Mouse (Mus musculus): Measurements from ENCODE around the gene Plekha7.

Gene Plekha7

GRCm38 (mm10) chr7:116288996-116289395, 19.2 kb downstream of the Plekha7 start:
- no peak for DNase-seq (ENCODE audit: low read depth, low spot score)

GRCm38 (mm10) chr7:116287959-116288358, 20.2 kb downstream of the Plekha7 start:
- DNase-seq (ENCODE audit: low read depth, low spot score): no peak

DNA sequence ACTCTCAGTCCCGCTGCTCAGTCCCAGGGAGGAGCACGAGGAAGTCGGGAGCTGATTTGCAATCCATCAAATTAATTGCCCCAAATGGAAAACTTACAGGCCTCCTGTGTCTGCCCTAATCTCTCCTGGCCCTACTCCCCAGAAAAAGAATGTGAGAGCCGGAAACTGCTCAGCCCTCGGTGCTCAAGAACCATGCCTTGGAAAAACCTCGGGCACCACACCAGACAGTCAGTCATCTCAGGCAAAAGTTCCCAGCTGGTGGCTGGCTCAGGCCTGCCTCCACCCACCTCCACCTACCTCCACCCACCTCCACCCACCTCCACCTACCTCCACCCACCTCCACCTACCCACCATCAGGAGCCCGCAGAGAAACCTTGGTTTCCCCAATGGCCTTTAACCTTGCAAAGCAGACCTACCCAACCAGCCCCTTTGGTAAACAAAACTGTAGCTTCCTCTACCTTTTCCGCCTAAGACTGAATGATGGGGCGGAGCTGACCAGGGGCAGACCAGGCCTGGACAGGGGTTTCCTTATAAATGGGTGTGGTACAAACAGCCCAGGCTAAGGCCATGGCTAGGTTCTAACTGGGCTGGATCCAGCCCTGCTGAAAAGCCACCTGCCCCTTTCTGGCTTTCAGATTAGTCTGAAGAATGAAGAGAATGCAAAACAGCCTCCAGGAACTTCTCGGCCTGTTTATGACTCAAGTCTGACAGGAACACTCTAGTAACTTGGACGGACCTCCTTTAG, 21.4 kb downstream of the Plekha7 start:
- DNase-seq (ENCODE audit: low read depth, low spot score): no peak

DNA sequence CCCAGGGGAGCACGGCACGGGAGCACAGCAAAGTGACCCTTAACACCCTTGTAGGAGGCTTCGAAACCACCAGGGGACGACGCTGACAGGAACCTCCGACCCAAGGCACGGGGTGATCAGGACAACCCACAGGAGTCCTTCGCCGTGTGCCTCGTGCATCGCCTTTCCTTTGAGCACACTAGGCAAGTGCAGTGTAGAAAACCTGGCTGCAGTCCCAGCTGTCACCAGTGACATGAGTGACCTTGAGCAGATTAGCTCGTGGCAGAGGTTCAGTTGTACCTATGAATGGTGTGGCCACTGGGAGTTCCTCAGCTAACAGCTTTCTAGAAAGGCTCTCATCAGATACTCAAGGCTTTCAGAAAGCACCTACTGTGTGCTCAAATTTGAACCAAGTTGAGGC, 22.0 kb downstream of the Plekha7 start:
- DNase-seq (ENCODE audit: low read depth, low spot score): no peak

- DNase-seq (ENCODE audit: low read depth, low spot score): no peak
Observed at GRCm38 (mm10) chr7:116285216-116285615, 23.0 kb downstream of the Plekha7 start.

DNA sequence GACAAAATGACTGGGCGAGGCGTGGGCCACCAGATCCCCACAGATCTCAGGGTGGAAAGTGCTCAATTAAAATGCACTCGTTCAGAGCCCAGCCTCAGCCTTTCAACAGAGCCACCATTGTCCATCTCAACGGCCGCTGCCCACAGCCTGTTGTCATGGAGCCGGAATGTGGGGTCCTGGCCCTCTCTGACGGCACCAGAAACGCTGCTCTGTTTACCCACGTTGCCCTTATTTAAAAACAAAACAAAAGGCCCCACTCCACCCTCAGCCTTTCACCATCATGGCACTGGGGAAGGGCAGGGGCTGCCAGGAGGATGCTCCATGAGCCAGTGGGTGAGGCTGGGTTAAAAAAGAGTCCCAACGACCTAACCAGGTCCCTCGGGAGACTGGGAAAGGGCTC, 25.4 kb downstream of the Plekha7 start:
- no peak for DNase-seq (ENCODE audit: low read depth, low spot score)

GRCm38 (mm10) chr7:116280126-116280525, 28.1 kb downstream of the Plekha7 start:
- DNase-seq (ENCODE audit: low read depth, low spot score): no peak

GRCm38 (mm10) chr7:116278280-116278679, 29.9 kb downstream of the Plekha7 start:
- no peak for DNase-seq (ENCODE audit: low read depth, low spot score)

GRCm38 (mm10) chr7:116276315-116276714, 31.9 kb downstream of the Plekha7 start:
- no peak for DNase-seq (ENCODE audit: low read depth, low spot score)

DNA sequence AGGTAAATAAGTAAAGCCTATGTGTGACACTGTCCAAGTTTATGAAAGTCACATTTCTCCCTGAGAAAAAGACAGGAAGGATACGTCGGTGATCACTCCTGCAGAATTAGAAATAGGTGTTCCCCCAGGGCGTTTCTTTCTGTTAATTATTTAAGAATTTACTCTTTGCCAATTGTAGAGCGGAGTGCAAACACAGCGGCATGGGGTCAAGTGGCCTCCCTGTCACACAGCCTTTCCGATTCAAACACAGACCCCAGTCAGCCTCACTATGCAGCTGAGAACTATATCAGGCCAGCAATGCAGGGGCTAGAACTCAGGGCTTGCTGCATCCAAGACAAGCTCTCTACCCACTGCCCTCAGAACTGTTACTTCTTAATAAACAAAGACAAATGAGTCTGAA, 35.1 kb downstream of the Plekha7 start:
- DNase-seq (ENCODE audit: low read depth, low spot score): no peak

- DNase-seq (ENCODE audit: low read depth, low spot score): no peak
Observed at GRCm38 (mm10) chr7:116269501-116269995, 38.6 kb downstream of the Plekha7 start.

GRCm38 (mm10) chr7:116268113-116268926, 39.9 kb downstream of the Plekha7 start:
- no peak for DNase-seq (ENCODE audit: low read depth, low spot score)

- no peak for DNase-seq (ENCODE audit: low read depth, low spot score)
Observed at GRCm38 (mm10) chr7:116263281-116263680, 44.9 kb downstream of the Plekha7 start.

DNA sequence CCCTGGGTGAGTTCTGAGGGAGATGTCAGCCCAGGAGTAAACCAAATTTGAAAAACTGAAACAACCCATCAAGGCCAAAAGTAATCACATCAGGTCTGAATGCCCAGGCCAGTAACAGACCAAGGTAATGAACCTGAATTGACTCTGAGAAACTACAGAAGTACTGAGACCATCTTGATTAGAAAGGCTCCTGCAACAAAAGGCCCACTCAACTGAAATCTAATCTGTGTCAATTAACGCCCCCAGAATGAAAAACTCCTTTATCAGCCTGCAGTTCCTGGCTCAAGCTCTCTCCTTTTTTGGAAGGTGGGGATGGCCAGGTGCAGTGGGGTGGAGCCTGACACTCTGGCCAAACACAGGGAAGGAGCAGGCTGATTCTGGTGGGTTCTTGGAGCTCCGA, 45.7 kb downstream of the Plekha7 start:
- no peak for DNase-seq (ENCODE audit: low read depth, low spot score)

- peak; percentile 18 for DNase-seq (ENCODE audit: low read depth, low spot score)
Observed at GRCm38 (mm10) chr7:116262101-116262500, 46.1 kb downstream of the Plekha7 start.

DNA sequence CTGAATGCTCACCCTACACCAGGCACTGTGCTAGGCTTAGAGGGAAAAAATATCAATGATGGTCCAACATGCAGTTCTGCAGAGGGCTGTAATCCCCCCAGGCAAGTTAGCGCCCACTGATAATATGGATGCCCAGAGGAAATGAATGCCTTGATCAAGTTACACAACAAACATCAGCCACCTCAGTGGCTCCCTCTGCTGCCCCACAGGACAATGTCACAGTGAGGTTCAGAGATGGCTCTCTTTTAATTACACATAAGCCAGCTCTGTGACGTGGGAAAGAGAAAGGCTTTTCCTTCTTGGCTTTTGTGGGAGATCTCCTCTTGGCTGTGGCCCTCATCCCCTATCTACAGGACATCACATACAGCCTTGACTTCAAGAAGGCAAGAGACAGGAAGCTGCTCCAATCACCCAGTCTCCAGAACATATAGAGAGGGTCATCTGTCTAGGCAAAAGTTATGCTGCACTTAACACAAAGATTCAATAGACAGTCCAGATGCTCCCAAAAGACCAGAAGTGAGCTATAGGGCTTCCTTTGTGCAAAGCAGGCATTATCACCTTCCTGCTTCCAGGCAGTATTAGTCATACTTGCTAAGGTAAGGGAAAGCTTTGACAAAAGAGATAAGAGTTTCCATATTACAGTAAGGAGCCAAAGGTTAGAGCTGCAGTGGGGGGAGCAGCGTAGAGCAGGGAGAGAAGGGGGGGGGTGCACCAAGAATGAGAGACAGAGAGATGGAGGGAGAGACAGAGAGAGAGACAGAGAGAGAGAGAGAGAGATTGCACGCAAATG, 47.2 kb downstream of the Plekha7 start:
- peak; percentile 29 for DNase-seq (ENCODE audit: low read depth, low spot score)

GRCm38 (mm10) chr7:116258464-116259185, 49.6 kb downstream of the Plekha7 start:
- DNase-seq (ENCODE audit: low read depth, low spot score): peak; percentile 92

DNA sequence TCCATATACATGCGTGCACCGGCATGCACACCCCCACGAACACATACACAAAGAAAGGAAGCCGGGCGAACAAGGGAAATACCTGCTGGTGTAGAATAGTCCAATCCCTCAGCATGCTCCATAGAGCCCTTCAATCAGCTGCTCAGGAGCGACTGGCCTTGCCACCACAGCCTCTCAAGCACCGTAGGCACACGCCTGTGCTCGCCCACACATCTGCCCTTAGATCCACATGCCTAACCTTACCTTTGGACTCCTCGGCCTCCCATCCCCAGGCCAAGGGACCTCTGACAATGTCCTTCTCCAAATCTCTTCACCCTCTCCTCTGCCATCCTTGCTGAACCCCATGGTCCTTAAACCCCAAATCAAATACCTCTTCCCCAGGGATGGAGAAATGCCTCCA, 50.2 kb downstream of the Plekha7 start:
- DNase-seq (ENCODE audit: low read depth, low spot score): no peak

DNA sequence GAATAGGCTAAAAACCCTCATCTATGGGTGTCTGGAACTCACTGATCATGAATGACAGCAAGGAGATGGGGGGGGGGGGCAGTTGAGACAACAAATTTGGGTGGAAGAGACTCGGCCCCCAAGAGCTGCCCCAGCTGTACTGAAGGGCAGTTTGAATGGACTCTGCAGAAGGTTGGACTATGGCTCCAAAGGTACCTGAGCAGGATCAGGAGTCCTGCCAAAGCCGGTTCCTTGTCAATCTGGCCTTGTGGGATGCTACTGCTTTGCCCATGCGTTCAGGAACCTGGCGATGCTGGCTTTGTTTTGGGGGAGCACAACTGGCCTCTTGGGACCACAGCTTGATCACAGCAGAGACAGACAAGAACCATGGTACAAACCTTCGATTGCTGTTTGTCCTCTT, 52.5 kb downstream of the Plekha7 start:
- no peak for DNase-seq (ENCODE audit: low read depth, low spot score)

DNA sequence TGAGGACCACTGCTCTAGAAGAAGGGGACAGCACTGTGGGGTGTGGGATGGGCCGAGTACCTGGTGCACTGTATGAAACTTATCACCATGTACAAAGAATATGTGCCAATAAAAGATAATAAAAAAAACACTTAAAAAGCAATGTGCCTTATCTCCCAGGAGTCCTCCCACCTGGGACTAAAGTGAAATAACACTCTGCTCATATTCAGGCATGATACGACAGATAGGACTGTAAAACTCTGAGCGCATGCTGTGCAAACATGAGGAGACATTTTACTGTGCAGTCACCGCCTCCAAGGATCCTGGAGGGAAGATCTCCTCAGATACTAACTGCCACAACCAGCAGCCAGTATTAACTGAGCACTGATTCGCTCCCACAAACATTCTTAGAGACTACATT, 53.5 kb downstream of the Plekha7 start:
- peak; percentile 18 for DNase-seq (ENCODE audit: low read depth, low spot score)

- no peak for DNase-seq (ENCODE audit: low read depth, low spot score)
Observed at GRCm38 (mm10) chr7:116252470-116252869, 55.7 kb downstream of the Plekha7 start.
